Mouse (Mus musculus) macrophage (primary cell): ENCODE data around the gene Rpl35a. TPM values are rescaled to one million over a fixed set of nuclear protein-coding genes. Genes with fewer than 3 reads are reported as not detected.

Experiments used
- H3K27ac ChIP-seq: fragments of 350-480 bp; formaldehyde crosslinking; 2 replicates; pipeline ENCODE4 v1.9.0; 2021
- H3K36me3 ChIP-seq: fragments of 350-480 bp; formaldehyde crosslinking; 2 replicates; pipeline ENCODE4 v1.9.0; 2021; ENCODE audit errors: inconsistent target
- H3K4me3 ChIP-seq: fragments of 350-480 bp; formaldehyde crosslinking; 2 replicates; pipeline ENCODE4 v1.9.0; 2021; ENCODE audit errors: inconsistent target
- H3K79me2 ChIP-seq: fragments of 350-480 bp; formaldehyde crosslinking; 2 replicates; pipeline ENCODE4 v1.9.0; 2021; ENCODE audit errors: inconsistent target
- WGBS: methylation state at CpG from one replicate; pipeline ENCODE4 v1.1.7; 2026; ENCODE audit warnings: inconsistent platforms; ENCODE audit not compliant: missing documents; 5-methylcytosine and 5-hydroxymethylcytosine counted together
- polyA plus RNA-seq: library from polyadenylated mRNA; stranded (reverse); fragments of 250-400 nt; gene quantifications from 3 replicates; pipeline ENCODE4 v1.2.4, GENCODE M21; 2018; ENCODE audit warnings: inconsistent platforms
- total RNA-seq, 78 experiments: library from RNA; depleted of rRNA; stranded (reverse); fragments of 250-400 nt; gene quantifications; 1 replicate in 9 of 78; 2 replicates in 24 of 78; 3 replicates in 43 of 78; 4 replicates in 2 of 78; pipeline ENCODE4 v1.2.4; 2018; ENCODE audit warnings: inconsistent platforms in 56 of 78

The Rpl35a gene
- 100 to 1,000 TPM in 1 of 26 experiments, 10 to 100 TPM in 25; 31.1 to 216 (median 55.7) TPM for total RNA-seq (2018; cell fraction: chromatin; rRNA removed)
- total RNA-seq (2018; cell fraction: cytosol; rRNA removed): 100 to 1,000 TPM; 282 to 615 (median 404) TPM
- total RNA-seq (2018; cell fraction: nucleus; rRNA removed): 100 to 1,000 TPM in 3 of 26 experiments, 10 to 100 TPM in 23; 37.4 to 123 (median 71.6) TPM
- 621 to 1,326 TPM (median 1,292 TPM) in 3 replicates for polyA plus RNA-seq

DNA sequence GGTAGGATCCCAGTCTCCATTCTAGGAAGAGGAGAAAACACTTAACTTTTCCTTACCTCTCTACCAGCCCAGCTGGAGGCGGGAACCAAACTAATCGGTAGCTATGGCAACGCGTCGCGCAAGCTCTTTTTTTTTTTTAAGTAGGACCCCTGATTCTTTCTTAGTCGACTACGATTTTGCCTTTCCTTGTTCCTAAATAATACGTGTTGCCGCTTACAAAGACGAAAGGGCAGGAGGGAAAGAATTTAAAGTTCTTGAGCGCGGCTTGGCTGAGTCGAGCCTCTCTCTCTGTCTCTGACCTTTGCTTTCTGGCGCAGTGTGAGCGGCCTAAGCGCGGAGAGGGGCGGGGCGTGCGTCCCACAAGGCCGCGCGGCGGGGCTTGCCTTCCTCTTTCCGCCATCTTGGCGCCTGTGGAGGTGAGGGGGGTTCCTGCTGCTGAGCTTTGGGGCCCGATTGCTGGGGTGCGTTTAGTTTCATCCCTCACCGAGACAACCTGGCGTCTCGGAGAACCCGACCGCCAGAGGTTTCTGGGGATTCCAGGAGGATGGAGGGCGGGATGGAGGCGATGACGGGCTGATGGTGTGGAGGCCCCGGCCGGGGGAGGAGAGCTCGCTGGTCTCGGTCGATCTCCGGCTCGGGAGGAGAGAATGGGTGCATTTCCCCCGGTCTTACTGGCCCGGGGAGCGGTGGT is at the start of gene Rpl35a, which contains the start of gene Iqcg:
Gene Rpl35a, plus strand, starts transcription at position 359 of the 691 bp plus-strand sequence.
Gene Iqcg, minus strand, starts transcription at position 124 of the 691 bp plus-strand sequence.
- 1% methylated on average over 41 of the region's 47 CpGs for WGBS
- Histone ChIP-seq H3K36me3 (peaks cover 30% of the 10 kb centered on the region), H3K79me2 (peaks cover 32% of the 10 kb centered on the region), H3K4me3 (peak within 1 kb of the TSS; percentile 97), H3K27ac (peak within 1 kb of the TSS; percentile 84)

GRCm38 (mm10) chr16:33006888-33007287 is 49.4 kb upstream of the Rpl35a start:
- H3K27ac ChIP-seq: no peak overlapping the region
- no peaks in the 10 kb centered on the region for H3K79me2 ChIP-seq
- H3K4me3 ChIP-seq: no peak overlapping the region
- WGBS: 95% methylated on average over 7 of the region's 7 CpGs
- H3K36me3 ChIP-seq: peaks cover 90% of the 10 kb centered on the region

GRCm38 (mm10) chr16:33007436-33007835 is 48.8 kb upstream of the Rpl35a start:
- Histone ChIP-seq H3K4me3 (no peak overlapping the region), H3K36me3 (peaks cover 91% of the 10 kb centered on the region), H3K79me2 (no peaks in the 10 kb centered on the region), H3K27ac (no peak overlapping the region)
- whole genome bisulfite sequencing: 100% methylated on average over 7 of the region's 7 CpGs

DNA sequence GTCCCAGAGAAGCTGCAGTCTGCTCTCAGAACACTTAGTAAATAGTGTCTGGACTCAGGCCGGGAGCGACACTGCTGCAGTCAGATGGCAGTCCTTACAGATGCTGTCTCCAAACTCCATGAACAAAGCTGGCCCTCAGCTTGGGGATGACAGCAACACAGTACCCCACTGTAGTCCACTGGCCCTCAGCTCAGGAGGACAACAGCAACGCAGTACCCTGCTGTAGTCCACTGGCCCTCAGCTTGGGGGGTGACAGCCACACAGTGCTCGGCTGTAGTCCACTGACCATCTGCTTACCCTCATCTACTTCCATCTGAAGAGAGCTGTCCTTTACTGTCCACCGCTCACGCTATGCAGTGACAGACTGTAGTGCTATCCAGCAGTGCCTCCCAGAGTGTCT is 46.1 kb upstream of the Rpl35a start:
- WGBS: 97% methylated on average over 6 of the region's 6 CpGs
- H3K4me3 ChIP-seq: no peak overlapping the region
- H3K36me3 ChIP-seq: peaks cover 96% of the 10 kb centered on the region
- no peaks in the 10 kb centered on the region for H3K79me2 ChIP-seq
- H3K27ac ChIP-seq: no peak overlapping the region

GRCm38 (mm10) chr16:33013801-33014200 is 42.5 kb upstream of the Rpl35a start:
- Histone ChIP-seq H3K4me3 (no peak overlapping the region), H3K79me2 (no peaks in the 10 kb centered on the region), H3K36me3 (peaks cover 65% of the 10 kb centered on the region), H3K27ac (no peak overlapping the region)
- 95% methylated on average over 5 of the region's 5 CpGs for WGBS

GRCm38 (mm10) chr16:33014921-33015320 is 41.3 kb upstream of the Rpl35a start:
- no peak overlapping the region for H3K4me3 ChIP-seq
- H3K36me3 ChIP-seq: peaks cover 54% of the 10 kb centered on the region
- no peak overlapping the region for H3K27ac ChIP-seq
- WGBS: 100% methylated on average over 1 of the region's 1 CpGs
- H3K79me2 ChIP-seq: no peaks in the 10 kb centered on the region

- Histone ChIP-seq H3K79me2 (no peaks in the 10 kb centered on the region), H3K36me3 (peaks cover 49% of the 10 kb centered on the region), H3K27ac (no peak overlapping the region), H3K4me3 (no peak overlapping the region)
- WGBS: 100% methylated on average over 3 of the region's 3 CpGs
Observed at GRCm38 (mm10) chr16:33015396-33015907, 40.8 kb upstream of the Rpl35a start.

- Histone ChIP-seq H3K36me3 (peaks cover 43% of the 10 kb centered on the region), H3K27ac (no peak overlapping the region)
- WGBS: 81% methylated on average over 2 of the region's 2 CpGs
Observed at GRCm38 (mm10) chr16:33015986-33016385, 40.3 kb upstream of the Rpl35a start.

GRCm38 (mm10) chr16:33017677-33018349 is 38.4 kb upstream of the Rpl35a start:
- Histone ChIP-seq H3K36me3 (peaks cover 28% of the 10 kb centered on the region), H3K4me3 (no peak overlapping the region), H3K27ac (no peak overlapping the region), H3K79me2 (no peaks in the 10 kb centered on the region)
- WGBS: 62% methylated on average over 5 of the region's 5 CpGs

More at GRCm38 (mm10) chr16:33015986-33016385, 40.3 kb upstream of the Rpl35a start:
- H3K79me2 ChIP-seq: no peaks in the 10 kb centered on the region
- H3K4me3 ChIP-seq: no peak overlapping the region

DNA sequence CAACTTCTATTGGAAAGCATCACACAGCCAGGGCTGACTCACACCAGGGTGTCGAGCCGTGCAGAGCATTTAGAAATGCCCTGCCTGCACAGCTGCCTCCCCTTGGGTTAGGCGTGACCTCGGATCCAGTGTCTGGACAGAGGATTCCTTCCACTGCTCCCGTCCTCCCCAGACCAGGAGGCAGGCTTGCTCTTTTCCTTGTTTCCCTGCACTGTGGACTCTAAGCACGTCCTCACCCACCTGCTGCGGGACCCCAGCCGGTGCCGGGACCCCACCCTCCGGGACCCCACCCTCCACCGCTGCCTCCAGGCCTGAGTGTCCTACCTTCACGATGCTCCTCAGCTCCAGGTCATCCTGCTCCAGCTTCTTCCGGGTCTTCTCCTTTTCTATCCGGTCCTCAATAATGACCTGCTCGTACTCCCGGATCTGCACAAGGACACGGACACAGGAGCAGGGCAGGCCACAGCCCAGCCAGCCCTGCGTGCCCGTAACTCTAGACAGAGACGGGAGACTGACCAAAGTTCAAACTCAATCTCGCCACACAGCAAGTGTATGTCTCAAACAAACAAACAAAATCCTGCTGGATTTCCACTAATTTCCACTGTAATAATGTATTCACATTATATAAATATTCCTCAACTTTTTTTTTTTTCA is 37.0 kb upstream of the Rpl35a start:
- 95% methylated on average over 21 of the region's 21 CpGs for WGBS
- Histone ChIP-seq H3K4me3 (no peak overlapping the region), H3K36me3 (peaks cover 14% of the 10 kb centered on the region)

DNA sequence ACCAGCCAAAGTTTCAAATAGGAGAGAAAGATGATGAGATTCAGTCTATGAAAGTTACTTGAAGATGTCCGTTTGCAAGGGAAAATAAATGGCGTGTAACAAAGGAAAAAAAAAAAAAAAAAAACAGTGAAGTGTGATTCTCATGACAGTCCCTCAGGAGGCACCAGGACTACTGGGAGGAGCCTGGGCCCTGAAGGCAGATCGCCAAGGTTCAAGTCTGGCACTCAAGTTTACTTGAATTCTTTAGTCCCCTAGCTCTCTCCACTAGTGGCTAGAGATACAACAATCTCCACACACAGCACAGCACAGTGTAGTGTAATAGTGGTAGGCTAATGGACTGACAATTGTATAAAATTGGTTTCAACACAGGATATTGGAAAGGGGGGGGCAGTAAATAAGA is 34.9 kb upstream of the Rpl35a start:
- Histone ChIP-seq H3K4me3 (no peak overlapping the region), H3K36me3 (no peaks in the 10 kb centered on the region), H3K27ac (no peak overlapping the region), H3K79me2 (no peaks in the 10 kb centered on the region)
- 86% methylated on average over 2 of the region's 3 CpGs for WGBS

More for the DNA sequence above, 37.0 kb upstream of the Rpl35a start:
- H3K27ac ChIP-seq: no peak overlapping the region
- H3K79me2 ChIP-seq: no peaks in the 10 kb centered on the region

GRCm38 (mm10) chr16:33023750-33024149 is 32.5 kb upstream of the Rpl35a start:
- 2% methylated on average over 3 of the region's 4 CpGs for WGBS
- H3K79me2 ChIP-seq: no peaks in the 10 kb centered on the region

DNA sequence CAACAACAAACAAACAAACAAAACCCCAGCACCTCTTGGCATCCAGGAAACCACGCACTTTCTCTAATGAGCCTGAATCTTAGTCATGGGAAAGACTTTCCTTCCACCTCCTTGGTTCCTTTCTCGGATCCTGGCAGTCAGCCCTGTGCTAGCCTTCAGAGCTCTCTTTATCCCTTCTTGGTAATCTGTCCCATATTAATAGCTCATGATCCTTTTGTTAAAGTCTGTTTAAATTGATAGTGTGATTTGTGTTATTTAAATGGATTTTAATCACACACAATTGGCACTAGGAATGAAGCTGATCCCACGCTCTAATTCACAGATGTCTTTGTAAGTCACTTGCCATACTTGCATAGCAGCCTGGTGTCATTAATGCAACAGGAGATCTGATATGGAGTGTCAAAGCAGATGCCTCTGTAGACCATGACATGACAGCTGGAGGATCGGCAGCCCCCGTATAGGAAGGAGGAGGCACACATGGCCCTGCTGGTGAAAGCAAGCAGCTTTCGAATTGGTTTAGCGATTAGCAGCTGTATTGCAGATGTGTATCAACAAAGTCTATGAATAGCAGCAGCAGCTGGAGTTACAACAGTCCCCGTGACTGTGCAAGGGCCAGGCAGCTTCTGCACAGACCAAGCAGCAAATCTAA is 31.7 kb upstream of the Rpl35a start:
- Histone ChIP-seq H3K27ac (no peak overlapping the region), H3K4me3 (no peak overlapping the region), H3K79me2 (no peaks in the 10 kb centered on the region), H3K36me3 (no peaks in the 10 kb centered on the region)
- WGBS: 92% methylated on average over 8 of the region's 8 CpGs

More at GRCm38 (mm10) chr16:33023750-33024149, 32.5 kb upstream of the Rpl35a start:
- H3K4me3 ChIP-seq: no peak overlapping the region
- H3K27ac ChIP-seq: no peak overlapping the region
- no peaks in the 10 kb centered on the region for H3K36me3 ChIP-seq

DNA sequence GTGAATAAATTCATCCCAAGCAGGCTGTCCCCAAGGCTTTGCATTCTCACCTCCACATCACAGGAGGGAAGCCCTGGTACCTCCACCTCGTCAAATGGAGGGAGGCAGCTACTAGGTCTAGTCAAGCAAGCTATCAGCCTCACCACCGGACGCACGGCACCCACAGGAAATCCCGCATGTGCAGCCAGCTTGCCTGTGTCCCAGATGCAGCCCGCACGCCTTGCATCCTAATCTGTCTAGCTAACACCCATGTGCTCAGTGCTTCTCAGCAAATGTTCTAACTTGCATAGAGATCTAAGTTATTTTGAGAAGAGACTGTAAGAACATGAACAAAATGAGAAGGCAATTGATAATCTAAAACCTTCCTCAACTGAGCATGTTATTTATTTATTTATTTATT is 29.9 kb upstream of the Rpl35a start:
- H3K79me2 ChIP-seq: no peaks in the 10 kb centered on the region
- no peak overlapping the region for H3K4me3 ChIP-seq
- H3K36me3 ChIP-seq: no peaks in the 10 kb centered on the region
- WGBS: 44% methylated on average over 7 of the region's 7 CpGs
- no peak overlapping the region for H3K27ac ChIP-seq
